Mouse (Mus musculus): ENCODE data around the gene Zbtb5. TPM values are rescaled to one million over a fixed set of nuclear protein-coding genes. Genes with fewer than 3 reads are reported as not detected.

Zbtb5 gene
- polyA plus RNA-seq (2014; fragmentation: Illumina TruSeq; extraction: RNeasy Lipid Tissue Mini Kit (QIAGEN cat#74804); ENCODE audit: insufficient read depth, low read depth, low replicate concordance), result 3.0 TPM

GRCm38 (mm10) chr4:45012105-45012975, at the start of gene Zbtb5:
Zbtb5 (minus strand) TSS chr4:45012412.

GRCm38 (mm10) chr4:45018452-45018980, 6.3 kb upstream of the Zbtb5 start, which contains the start of gene Polr1e:
Polr1e (plus strand) TSS chr4:45018583.

GRCm38 (mm10) chr4:44981280-44981973, 30.8 kb downstream of the Zbtb5 start, which contains the start of gene Grhpr:
Grhpr (plus strand) TSS chr4:44981395.

Other genes with a start within 250 kb of the Zbtb5 start
- 19.0 TPM for gene Grhpr, start 31.0 kb downstream of the Zbtb5 start, polyA plus RNA-seq (2014; fragmentation: Illumina TruSeq; extraction: RNeasy Lipid Tissue Mini Kit (QIAGEN cat#74804); ENCODE audit: insufficient read depth, low read depth, low replicate concordance)
- gene Polr1e, start 6.2 kb upstream of the Zbtb5 start, polyA plus RNA-seq (2014; fragmentation: Illumina TruSeq; extraction: RNeasy Lipid Tissue Mini Kit (QIAGEN cat#74804); ENCODE audit: insufficient read depth, low read depth, low replicate concordance), result 8.7 TPM
- 4.2 TPM for gene Fbxo10, start 72.2 kb upstream of the Zbtb5 start, polyA plus RNA-seq (2014; fragmentation: Illumina TruSeq; extraction: RNeasy Lipid Tissue Mini Kit (QIAGEN cat#74804); ENCODE audit: insufficient read depth, low read depth, low replicate concordance)
- 145 TPM for gene Tomm5, start 95.7 kb upstream of the Zbtb5 start, polyA plus RNA-seq (2014; fragmentation: Illumina TruSeq; extraction: RNeasy Lipid Tissue Mini Kit (QIAGEN cat#74804); ENCODE audit: insufficient read depth, low read depth, low replicate concordance)
- gene Frmpd1, start 172.5 kb upstream of the Zbtb5 start, polyA plus RNA-seq (2014; fragmentation: Illumina TruSeq; extraction: RNeasy Lipid Tissue Mini Kit (QIAGEN cat#74804); ENCODE audit: insufficient read depth, low read depth, low replicate concordance), result 0.91 TPM

All from lung, adult 10 weeks (tissue).